Mouse (Mus musculus): Measurements from ENCODE around the gene Pxmp2.

The Pxmp2 gene

GRCm38 (mm10) chr5:110230780-110231461 is 55.1 kb downstream of the Pxmp2 start, which contains the start of gene Ankle2:
Ankle2 (plus strand) TSS chr5:110231004.
- DNase-seq (ENCODE audit: low spot score), result peak; percentile 92

- DNase-seq (ENCODE audit: low spot score), result no peak
Measured at GRCm38 (mm10) chr5:110230401-110230779, 55.6 kb downstream of the Pxmp2 start.

GRCm38 (mm10) chr5:110227336-110227883 is 58.6 kb downstream of the Pxmp2 start:
- DNase-seq (ENCODE audit: low spot score), result no peak

- no peak for DNase-seq (ENCODE audit: low spot score)
Measured at GRCm38 (mm10) chr5:110225056-110225455, 60.9 kb downstream of the Pxmp2 start.
